Mouse (Mus musculus) gastrocnemius, adult 18-20 months (tissue): ENCODE data around the gene Krtap19-3. TPM values are rescaled to one million over a fixed set of nuclear protein-coding genes. Genes with fewer than 3 reads are reported as not detected.

Source experiments
- DNase-seq: peaks from one replicate; pipeline ENCODE4 v3.0.0; 2021; ENCODE audit warnings: low spot score
- long read RNA-seq, 2 experiments: library from polyadenylated mRNA; stranded (forward); transcript quantifications; one replicate each; pipeline ENCODE4 v2.0.0; 2021
- total RNA-seq, 2 experiments: library from RNA; stranded (reverse); gene quantifications; 2 replicates each; pipeline ENCODE4 v1.2.3; 2021

The Krtap19-3 gene
- not detected for total RNA-seq
- long read RNA-seq, experiment 1: 0 reads
- long read RNA-seq, experiment 2: 0 reads

GRCm38 (mm10) chr16:88877938-88878337 lies at the start of gene Krtap19-3:
Krtap19-3 (minus strand) TSS chr16:88878038.
- no peak for DNase-seq

GRCm38 (mm10) chr16:88896357-88896756 lies 18.5 kb upstream of the Krtap19-3 start, which contains the start of gene Krtap19-5:
Krtap19-5 (minus strand) TSS chr16:88896457.
- DNase-seq: no peak

DNA sequence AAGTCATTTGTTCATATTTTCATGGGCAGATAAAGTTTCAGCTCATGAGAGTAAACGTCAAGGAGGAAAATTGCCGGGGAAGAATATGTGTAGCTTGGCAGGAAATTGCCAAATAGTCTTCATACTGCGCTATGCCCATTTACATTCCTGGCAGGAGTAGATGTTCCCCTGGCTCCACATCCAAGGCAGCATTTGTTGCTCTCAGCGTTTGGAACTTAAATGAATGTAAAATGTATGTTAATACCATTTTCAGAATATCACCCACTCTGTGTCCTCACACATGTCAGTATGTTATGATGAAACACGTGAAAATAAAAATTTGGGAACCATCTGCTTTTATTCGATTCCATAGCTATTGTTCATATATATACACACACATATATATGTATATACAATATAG lies 9.0 kb upstream of the Krtap19-3 start:
- no peak for DNase-seq

DNA sequence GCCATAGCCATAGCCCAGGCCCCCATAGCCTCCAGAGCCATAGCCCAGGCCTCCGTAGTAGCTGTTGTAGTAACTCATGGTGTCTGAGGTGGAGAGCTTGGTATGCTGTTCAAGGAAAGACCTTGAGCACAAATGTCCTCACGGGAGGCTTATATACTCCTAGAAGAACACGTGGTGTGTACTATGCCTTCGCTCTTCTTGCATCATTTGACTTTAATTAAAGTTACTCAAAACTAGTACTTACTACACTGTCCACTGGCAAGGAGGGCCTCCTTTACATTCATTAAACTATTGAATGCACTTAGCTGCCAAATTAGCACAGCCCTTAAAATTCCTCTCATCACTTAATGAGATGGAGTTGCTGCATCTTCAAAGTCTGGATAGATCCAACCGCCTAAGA lies 7.2 kb upstream of the Krtap19-3 start, which contains the start of gene Krtap19-4:
Gene Krtap19-4, minus strand, starts transcription at position 101 of the 400 bp plus-strand sequence.
- DNase-seq: no peak

GRCm38 (mm10) chr16:88874169-88874568 lies 3.7 kb downstream of the Krtap19-3 start, which contains the start of gene Krtap19-2:
Krtap19-2 (minus strand) TSS chr16:88874269.
- no peak for DNase-seq

- no peak for DNase-seq
Measured at GRCm38 (mm10) chr16:88869311-88869710, 8.5 kb downstream of the Krtap19-3 start, which contains the start of gene Krtap19-1. Krtap19-1 (minus strand) TSS chr16:88869411.

DNA sequence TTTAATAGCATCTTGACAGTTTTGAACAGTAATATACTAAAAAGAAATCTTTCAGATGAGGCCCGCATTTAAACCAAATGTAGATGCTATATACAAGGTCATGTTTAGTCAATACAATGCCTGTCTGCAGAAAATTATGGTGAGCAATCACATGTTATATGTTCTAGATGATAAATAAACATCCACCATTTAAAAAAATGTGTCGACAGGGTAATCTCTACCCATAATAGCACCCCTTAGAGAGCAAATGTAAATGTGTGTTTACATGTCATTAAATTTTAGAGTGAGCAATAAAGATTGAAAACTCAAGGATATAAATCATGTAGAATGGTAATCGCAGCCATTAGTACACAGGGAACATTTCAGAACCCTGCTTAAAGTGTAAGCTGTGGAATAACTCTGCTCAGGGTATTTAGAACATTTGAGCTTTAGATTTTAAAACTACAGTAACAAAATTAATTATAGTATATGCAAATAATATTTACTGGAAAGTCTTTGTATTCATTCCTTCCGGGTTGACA lies 12.9 kb downstream of the Krtap19-3 start:
- no peak for DNase-seq

- DNase-seq: peak; percentile 9
Measured at GRCm38 (mm10) chr16:88851450-88851849, 26.4 kb downstream of the Krtap19-3 start.

- DNase-seq: no peak
Measured at GRCm38 (mm10) chr16:88848558-88848957, 29.3 kb downstream of the Krtap19-3 start.

DNA sequence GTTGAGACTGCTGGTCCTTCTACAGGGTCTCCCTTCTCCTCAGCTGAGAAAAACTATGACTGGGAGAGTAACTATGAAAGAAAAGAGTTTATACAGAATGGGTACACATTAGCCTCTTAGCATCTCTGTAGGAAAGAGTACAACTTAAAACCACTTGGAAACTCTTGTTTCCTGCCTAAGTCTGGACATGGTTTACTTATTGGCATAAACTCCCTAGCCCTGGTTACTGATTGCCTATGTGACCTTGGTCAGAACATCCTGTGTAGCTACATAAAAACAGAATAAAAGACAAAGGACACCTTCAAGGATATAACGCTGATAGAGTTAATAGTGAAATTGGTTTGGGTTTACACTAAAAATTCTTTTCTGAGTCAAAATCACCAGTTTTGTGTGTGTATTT lies 30.5 kb downstream of the Krtap19-3 start:
- DNase-seq: no peak

Other genes starting within 250 kb of the Krtap19-3 start
- not detected for gene Krtap26-1, start 230.2 kb downstream of the Krtap19-3 start, total RNA-seq
- gene Krtap27-1, start 206.4 kb downstream of the Krtap19-3 start, total RNA-seq: not detected
- gene 2310061N02Rik, start 170.1 kb downstream of the Krtap19-3 start, total RNA-seq: not detected
- not detected for gene Krtap13-1, start 149.2 kb downstream of the Krtap19-3 start, total RNA-seq
- not detected for gene Krtap13, start 126.4 kb downstream of the Krtap19-3 start, total RNA-seq
- not detected for gene 2310034C09Rik, start 119.2 kb downstream of the Krtap19-3 start, total RNA-seq
- not detected for gene 2310057N15Rik, start 103.8 kb downstream of the Krtap19-3 start, total RNA-seq
- not detected for gene Gm5965, start 100.1 kb downstream of the Krtap19-3 start, total RNA-seq
- gene Gm20741, start 65.8 kb downstream of the Krtap19-3 start, total RNA-seq: not detected
- gene Krtap15, start 57.8 kb downstream of the Krtap19-3 start, total RNA-seq: under 1 TPM in 1 of 2 experiments, not detected in 1; 0.66 TPM
- gene Krtap14, start 51.9 kb downstream of the Krtap19-3 start, total RNA-seq: not detected
- gene Krtap19-1, start 8.6 kb downstream of the Krtap19-3 start, total RNA-seq: not detected
- not detected for gene Krtap19-2, start 3.8 kb downstream of the Krtap19-3 start, total RNA-seq
- gene Krtap19-4, start 7.1 kb upstream of the Krtap19-3 start, total RNA-seq: not detected
- gene Krtap19-5, start 18.4 kb upstream of the Krtap19-3 start, total RNA-seq: under 1 TPM in 1 of 2 experiments, not detected in 1; 0.53 TPM
- gene Krtap19-9b, start 54.2 kb upstream of the Krtap19-3 start, total RNA-seq: not detected
- gene Krtap16-3, start 84.8 kb upstream of the Krtap19-3 start, total RNA-seq: not detected
- gene Krtap22-2, start 132.7 kb upstream of the Krtap19-3 start, total RNA-seq: not detected
- gene Gm10229, start 137.2 kb upstream of the Krtap19-3 start, total RNA-seq: not detected
- not detected for gene Krtap6-1, start 153.7 kb upstream of the Krtap19-3 start, total RNA-seq
- gene Gm10228, start 163.4 kb upstream of the Krtap19-3 start, total RNA-seq: not detected
- gene Krtap6-5, start 169.8 kb upstream of the Krtap19-3 start, total RNA-seq: not detected
- gene 1110025L11Rik, start 186.0 kb upstream of the Krtap19-3 start, total RNA-seq: not detected
- not detected for gene Krtap6-3, start 206.0 kb upstream of the Krtap19-3 start, total RNA-seq